Mouse (Mus musculus) cerebellum, postnatal 36 days (tissue): ENCODE results near the gene Trpm1.

Experiments used
- DNase-seq, 2 experiments: peaks; one replicate each; pipeline ENCODE4 v3.0.0; 2021 to 2022; ENCODE audit warnings: mixed read lengths in 2 of 2

Gene Trpm1

GRCm38 (mm10) chr7:64237747-64238146 lies 84.1 kb downstream of the Trpm1 start:
- no peak for DNase-seq

- DNase-seq, result no peak
Observed at GRCm38 (mm10) chr7:64238410-64239086, 84.9 kb downstream of the Trpm1 start.

- no peak for DNase-seq
Observed at GRCm38 (mm10) chr7:64239138-64239805, 85.6 kb downstream of the Trpm1 start.

- peak in 1 of 2 experiments; percentile 9 for DNase-seq
Observed at GRCm38 (mm10) chr7:64239806-64240315, 86.2 kb downstream of the Trpm1 start.

GRCm38 (mm10) chr7:64242424-64242823 lies 88.8 kb downstream of the Trpm1 start:
- DNase-seq, result no peak

- DNase-seq, result no peak
Observed at GRCm38 (mm10) chr7:64244371-64244770, 90.7 kb downstream of the Trpm1 start.

- no peak for DNase-seq
Observed at GRCm38 (mm10) chr7:64246713-64247112, 93.1 kb downstream of the Trpm1 start.

GRCm38 (mm10) chr7:64248352-64248751 lies 94.7 kb downstream of the Trpm1 start:
- no peak for DNase-seq

GRCm38 (mm10) chr7:64249715-64250114 lies 96.1 kb downstream of the Trpm1 start:
- DNase-seq, result no peak

GRCm38 (mm10) chr7:64250417-64250816 lies 96.8 kb downstream of the Trpm1 start:
- no peak for DNase-seq

GRCm38 (mm10) chr7:64253736-64254135 lies 100.1 kb downstream of the Trpm1 start:
- no peak for DNase-seq

- DNase-seq, result no peak
Observed at GRCm38 (mm10) chr7:64265502-64266279, 112.1 kb downstream of the Trpm1 start.

GRCm38 (mm10) chr7:64266587-64266986 lies 113.0 kb downstream of the Trpm1 start:
- no peak for DNase-seq

GRCm38 (mm10) chr7:64271926-64272325 lies 118.3 kb downstream of the Trpm1 start:
- DNase-seq, result no peak

GRCm38 (mm10) chr7:64275518-64275917 lies 121.9 kb downstream of the Trpm1 start:
- DNase-seq, result no peak

- no peak for DNase-seq
Observed at GRCm38 (mm10) chr7:64276921-64277320, 123.3 kb downstream of the Trpm1 start.

- DNase-seq, result no peak
Observed at GRCm38 (mm10) chr7:64278526-64278925, 124.9 kb downstream of the Trpm1 start.

- no peak for DNase-seq
Observed at GRCm38 (mm10) chr7:64279548-64279947, 125.9 kb downstream of the Trpm1 start.

GRCm38 (mm10) chr7:64286566-64286965 lies 132.9 kb downstream of the Trpm1 start:
- no peak for DNase-seq

- peak; percentile 98 to 99 for DNase-seq
Observed at GRCm38 (mm10) chr7:64287414-64288091, 133.9 kb downstream of the Trpm1 start, which contains the start of gene Mtmr10. Gene Mtmr10 (plus strand): TSS chr7:64287653.

- no peak for DNase-seq
Observed at GRCm38 (mm10) chr7:64289416-64289815, 135.8 kb downstream of the Trpm1 start.

GRCm38 (mm10) chr7:64290431-64290830 lies 136.8 kb downstream of the Trpm1 start:
- DNase-seq, result no peak

- no peak for DNase-seq
Observed at GRCm38 (mm10) chr7:64291722-64292121, 138.1 kb downstream of the Trpm1 start.
